Mouse (Mus musculus) hindbrain, embryonic 10.5 days (tissue): Measurements from ENCODE around the gene Hes1. TPM values are rescaled to one million over a fixed set of nuclear protein-coding genes. Genes with fewer than 3 reads are reported as not detected.

Experiments used
- DNase-seq: peaks from one replicate; pipeline ENCODE4 v3.0.0-alpha.2; 2017; ENCODE audit warnings: low spot score
- H3K27ac ChIP-seq: fragments of 300-500 bp; sonication (generic); 2 replicates; pipeline ENCODE4 v1.5.1; 2016; ENCODE audit warnings: mild to moderate bottlenecking, moderate library complexity
- H3K27me3 ChIP-seq: fragments of 300-500 bp; sonication (generic); 2 replicates; pipeline ENCODE4 v1.6.1; 2016; ENCODE audit warnings: mild to moderate bottlenecking; ENCODE audit not compliant: poor library complexity, insufficient read depth, severe bottlenecking
- H3K36me3 ChIP-seq: fragments of 300-500 bp; sonication (generic); 2 replicates; pipeline ENCODE4 v1.6.1; 2016; ENCODE audit warnings: mild to moderate bottlenecking, moderate library complexity
- H3K4me1 ChIP-seq: fragments of 300-500 bp; sonication (generic); replicated peaks from 2 replicates; pipeline ENCODE4 v1.6.1; 2016; ENCODE audit warnings: mild to moderate bottlenecking
- H3K4me3 ChIP-seq: fragments of 300-500 bp; sonication (generic); 2 replicates; pipeline ENCODE4 v1.5.1; 2016; ENCODE audit warnings: mild to moderate bottlenecking, moderate library complexity
- H3K9me3 ChIP-seq: fragments of 300-500 bp; sonication (generic); 2 replicates; pipeline ENCODE4 v1.6.1; 2016; ENCODE audit warnings: mild to moderate bottlenecking, moderate library complexity
- WGBS: fragments of 180-500 bp; shearing (Covaris S2); methylation state at CpG from one replicate; pipeline ENCODE4 v1.1.7; 2016; 5-methylcytosine and 5-hydroxymethylcytosine counted together
- polyA plus RNA-seq: library from polyadenylated mRNA; unstranded; fragments of >200 nt; fragmentation: Nextera tagmentation; extraction: Ambion mirVana; gene quantifications from 2 replicates; pipeline ENCODE4 v1.2.1, GENCODE M21; 2016

Gene Hes1
- polyA plus RNA-seq, 1 experiment from 2014 or later: 31.9 TPM

DNA sequence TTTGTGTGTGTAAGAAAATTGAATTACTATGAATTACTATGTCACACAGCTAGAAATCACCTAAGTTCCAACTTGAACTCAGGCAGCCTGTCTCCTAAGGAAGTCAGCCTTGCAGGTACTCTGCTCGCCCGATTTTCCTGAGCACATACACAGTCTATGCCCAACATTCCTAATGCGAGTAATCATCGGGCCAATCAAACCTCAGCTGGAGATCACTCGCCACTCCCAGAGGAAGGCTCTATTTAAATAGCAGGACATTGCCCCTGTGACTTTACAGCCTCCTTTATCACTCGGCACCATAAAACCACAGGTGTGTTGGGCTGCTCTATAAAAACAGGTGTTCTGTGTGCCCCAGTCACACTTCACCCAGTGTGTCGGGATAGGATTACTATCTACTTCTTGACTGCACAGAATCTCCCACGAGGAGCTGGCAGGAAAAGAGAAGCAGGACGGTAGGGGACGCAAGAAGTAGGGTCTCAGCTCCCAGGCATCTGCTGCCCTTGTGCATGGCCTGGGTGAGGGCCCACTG, 8.8 kb upstream of the Hes1 start:
- Histone ChIP-seq H3K27ac (no peak overlapping the region), H3K36me3 (no peaks in the 10 kb centered on the region), H3K9me3 (no peaks in the 10 kb centered on the region), H3K4me1 (peaks cover 23% of the 10 kb centered on the region), H3K4me3 (no peak overlapping the region), H3K27me3 (peaks cover 85% of the 10 kb centered on the region)
- WGBS: 65% methylated on average over 10 of the region's 10 CpGs
- DNase-seq: no peak

DNA sequence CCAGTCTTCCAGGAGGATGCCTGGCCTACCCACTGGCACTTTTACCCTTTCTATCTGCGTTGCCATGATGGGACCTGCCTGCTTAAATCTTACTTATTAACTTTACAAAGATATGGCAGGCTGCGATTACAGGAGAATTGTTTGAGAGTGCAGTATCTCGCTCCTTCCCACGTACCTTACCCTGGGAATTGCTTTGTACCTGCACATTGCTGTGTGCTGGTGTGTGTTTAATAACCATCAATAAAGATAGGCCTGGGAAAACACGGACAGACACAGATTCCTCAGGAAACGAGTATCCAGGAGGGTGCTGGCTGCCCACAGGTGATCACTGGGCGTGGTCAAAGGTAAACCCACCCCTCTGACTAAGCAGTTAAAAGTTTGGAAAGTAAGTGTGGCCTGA, 8.3 kb upstream of the Hes1 start:
- Histone ChIP-seq H3K27ac (no peak overlapping the region), H3K36me3 (no peaks in the 10 kb centered on the region), H3K9me3 (no peaks in the 10 kb centered on the region), H3K27me3 (peaks cover 90% of the 10 kb centered on the region), H3K4me3 (no peak overlapping the region), H3K4me1 (peaks cover 28% of the 10 kb centered on the region)
- 74% methylated on average over 7 of the region's 7 CpGs for WGBS
- no peak for DNase-seq

DNA sequence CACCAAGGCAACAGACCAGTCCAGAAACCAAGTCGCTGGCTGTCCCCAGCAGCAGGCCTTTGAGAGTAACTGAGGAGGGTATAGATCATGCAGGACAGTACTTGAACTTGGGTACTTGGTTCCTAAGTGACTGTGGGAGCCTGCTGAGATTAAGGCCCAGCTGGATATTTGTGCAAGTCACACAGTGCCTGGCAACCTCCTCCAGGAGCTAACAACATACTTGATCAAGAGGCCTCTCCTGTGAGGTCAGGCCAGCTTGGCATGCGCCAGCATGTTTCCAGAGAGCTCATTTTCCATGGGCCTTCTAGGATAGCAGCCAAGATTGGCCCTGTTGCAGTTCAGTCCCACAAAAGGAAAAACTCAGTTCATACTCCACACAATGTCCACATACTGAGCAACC, 7.3 kb upstream of the Hes1 start:
- Histone ChIP-seq H3K27ac (no peak overlapping the region), H3K27me3 (peaks cover 94% of the 10 kb centered on the region), H3K4me1 (peaks cover 38% of the 10 kb centered on the region), H3K4me3 (no peak overlapping the region), H3K36me3 (no peaks in the 10 kb centered on the region), H3K9me3 (no peaks in the 10 kb centered on the region)
- 86% methylated on average over 2 of the region's 2 CpGs for WGBS
- DNase-seq: no peak

DNA sequence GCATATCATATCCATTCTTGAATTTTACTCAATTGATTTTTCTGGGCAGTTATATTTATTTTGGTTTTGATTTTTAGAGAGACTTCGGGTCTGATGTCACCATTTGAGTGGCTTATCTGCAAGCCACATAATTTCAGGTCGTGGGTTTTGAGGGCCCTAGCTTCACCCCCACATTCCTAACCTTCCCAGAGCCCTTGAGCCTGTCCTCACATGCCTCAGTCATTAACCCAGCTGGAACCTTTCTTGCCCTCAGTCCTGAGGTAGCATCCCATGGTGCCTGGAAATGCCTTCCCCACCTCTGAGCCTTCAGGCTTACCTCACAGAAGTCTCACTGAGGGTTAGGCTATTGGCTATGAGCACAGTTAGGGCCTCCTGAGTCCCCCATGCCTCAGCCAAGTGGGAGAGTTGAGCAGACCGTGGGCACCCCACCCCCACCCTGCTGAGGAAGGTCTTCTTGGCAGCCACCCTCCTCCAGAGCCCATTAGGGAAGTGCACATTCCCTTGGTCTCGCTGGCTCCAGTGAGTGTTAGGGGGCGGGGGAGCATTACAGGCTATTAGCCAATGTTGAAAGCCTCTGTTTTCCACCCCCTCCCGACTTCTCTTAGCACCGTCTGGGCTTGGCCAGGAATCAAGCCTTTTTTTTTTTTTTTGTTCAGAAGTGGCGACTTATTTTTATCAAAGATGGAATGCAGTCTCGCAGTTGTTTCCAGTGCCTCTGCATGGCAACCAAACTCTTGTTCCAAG, 5.0 kb upstream of the Hes1 start:
- no peaks in the 10 kb centered on the region for H3K36me3 ChIP-seq
- no peak for DNase-seq
- peaks cover 51% of the 10 kb centered on the region for H3K4me1 ChIP-seq
- no peak overlapping the region for H3K4me3 ChIP-seq
- 23% methylated on average over 9 of the region's 9 CpGs for WGBS
- H3K27ac ChIP-seq: no peak overlapping the region
- peaks cover 83% of the 10 kb centered on the region for H3K27me3 ChIP-seq
- H3K9me3 ChIP-seq: no peaks in the 10 kb centered on the region

DNA sequence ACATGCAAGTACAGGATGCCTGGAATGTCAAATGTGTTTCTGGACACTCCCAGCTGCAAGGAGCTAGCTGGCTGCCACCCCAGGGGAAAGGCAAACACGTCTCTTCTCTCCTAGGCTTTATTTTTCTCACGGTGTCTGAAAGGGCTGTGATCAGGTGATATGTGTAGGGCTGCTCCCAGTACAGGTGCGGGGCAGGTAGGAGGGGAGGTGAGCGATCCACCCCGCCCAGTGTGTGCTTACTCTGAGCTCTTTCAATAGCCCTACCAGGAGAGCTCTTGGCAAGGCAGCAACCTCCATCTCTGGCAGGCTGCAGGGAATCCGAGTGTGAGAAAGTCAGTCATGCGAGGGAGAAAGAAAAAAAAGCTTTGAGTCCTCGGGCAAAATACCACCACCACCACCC, 3.8 kb upstream of the Hes1 start:
- WGBS: 8% methylated on average over 8 of the region's 8 CpGs
- Histone ChIP-seq H3K27ac (no peak overlapping the region), H3K36me3 (no peaks in the 10 kb centered on the region), H3K4me3 (no peak overlapping the region), H3K27me3 (peaks cover 75% of the 10 kb centered on the region), H3K4me1 (peaks cover 62% of the 10 kb centered on the region), H3K9me3 (no peaks in the 10 kb centered on the region)
- DNase-seq: no peak

DNA sequence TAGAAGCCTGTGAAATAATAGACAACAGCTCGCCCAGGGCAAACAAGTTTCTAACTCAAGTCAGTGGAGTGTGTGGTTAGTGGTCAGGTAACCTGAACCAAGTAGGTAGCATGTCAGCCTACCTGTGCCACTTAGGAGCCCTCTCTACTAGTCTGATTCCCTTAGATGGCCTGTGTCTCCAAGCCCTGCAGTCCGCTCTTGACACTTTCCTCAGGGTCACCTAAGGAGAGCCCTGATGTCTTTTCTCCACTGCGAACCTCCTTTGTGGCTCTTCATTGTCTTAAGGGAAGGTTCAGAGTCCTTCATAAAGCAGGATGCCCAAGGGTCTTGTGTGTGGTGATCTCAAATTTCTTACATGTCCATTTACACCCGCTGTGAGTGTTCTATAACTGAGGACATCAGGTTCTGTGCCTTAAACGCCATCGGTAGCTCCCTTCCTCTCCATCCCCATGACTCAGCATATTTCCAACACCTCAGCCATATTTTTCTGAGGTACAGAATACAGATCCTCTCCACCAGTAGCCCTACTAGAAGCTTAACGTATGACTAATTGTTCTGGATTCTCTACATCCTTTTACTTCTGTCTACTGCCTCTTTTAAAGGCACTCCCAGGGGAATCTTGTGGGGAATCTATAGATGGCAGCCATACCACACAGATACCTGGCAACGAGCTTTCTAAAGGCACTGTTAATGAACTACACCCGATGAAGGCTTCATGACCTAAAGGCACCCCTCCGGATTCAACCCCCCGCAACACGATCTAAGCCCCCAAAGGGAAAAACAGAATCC, 1.7 kb upstream of the Hes1 start:
- peak overlapping the region; percentile 77 for H3K4me3 ChIP-seq
- peaks cover 79% of the 10 kb centered on the region for H3K4me1 ChIP-seq
- 15% methylated on average over 12 of the region's 12 CpGs for WGBS
- peaks cover 62% of the 10 kb centered on the region for H3K27me3 ChIP-seq
- peak overlapping the region; percentile 97 for H3K27ac ChIP-seq
- H3K9me3 ChIP-seq: no peaks in the 10 kb centered on the region
- DNase-seq: no peak
- H3K36me3 ChIP-seq: 0 out of 2 replicates have a peak, but pooled peaks cover 6% of the 10 kb centered on the region

DNA sequence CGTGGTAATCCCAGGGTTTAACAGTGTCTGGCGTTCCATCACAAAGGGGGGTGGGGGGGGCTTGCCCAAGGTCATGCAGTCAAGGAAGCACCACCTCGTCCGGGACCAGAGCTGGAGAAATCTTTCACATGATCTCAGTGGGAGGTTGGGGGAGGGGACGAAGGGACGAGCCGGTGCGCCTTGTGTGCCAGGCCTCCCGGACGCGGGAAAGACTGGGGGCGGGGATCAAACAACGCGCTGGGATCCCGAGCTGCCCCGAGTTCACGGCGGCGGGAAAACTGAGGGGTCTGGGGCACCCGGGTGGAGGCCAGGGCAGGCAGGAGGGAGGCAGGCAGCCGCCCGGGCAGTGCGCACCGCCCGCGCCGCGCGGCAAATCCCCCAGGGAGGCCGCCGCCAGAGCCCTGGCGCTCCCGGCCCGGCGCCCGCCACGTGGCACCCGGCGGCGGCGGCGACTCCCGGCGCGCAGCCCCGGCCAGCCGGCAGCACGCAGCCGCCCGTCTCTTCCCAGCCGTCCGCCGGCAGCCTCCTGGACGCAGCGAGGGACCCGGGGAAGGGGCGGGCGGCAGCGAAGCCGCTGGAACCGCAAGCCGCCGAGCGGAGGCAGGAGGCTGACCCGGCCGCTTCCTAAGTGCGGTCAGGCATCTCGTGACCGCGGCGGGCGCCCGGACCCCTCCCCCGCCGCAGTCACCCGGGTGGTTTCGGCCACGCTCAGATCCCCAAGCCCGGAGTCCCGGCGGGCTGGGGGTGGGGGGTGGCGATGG, 883 bp upstream of the Hes1 start:
- no peaks in the 10 kb centered on the region for H3K9me3 ChIP-seq
- H3K4me3 ChIP-seq: peak overlapping the region; percentile 77
- peak overlapping the region; percentile 97 for H3K27ac ChIP-seq
- 0 out of 2 replicates have a peak, but pooled peaks cover 6% of the 10 kb centered on the region for H3K36me3 ChIP-seq
- H3K4me1 ChIP-seq: peaks cover 84% of the 10 kb centered on the region
- peaks cover 57% of the 10 kb centered on the region for H3K27me3 ChIP-seq
- DNase-seq: peak; percentile 83
- under 1% methylated on average over 80 of the region's 82 CpGs for WGBS

DNA sequence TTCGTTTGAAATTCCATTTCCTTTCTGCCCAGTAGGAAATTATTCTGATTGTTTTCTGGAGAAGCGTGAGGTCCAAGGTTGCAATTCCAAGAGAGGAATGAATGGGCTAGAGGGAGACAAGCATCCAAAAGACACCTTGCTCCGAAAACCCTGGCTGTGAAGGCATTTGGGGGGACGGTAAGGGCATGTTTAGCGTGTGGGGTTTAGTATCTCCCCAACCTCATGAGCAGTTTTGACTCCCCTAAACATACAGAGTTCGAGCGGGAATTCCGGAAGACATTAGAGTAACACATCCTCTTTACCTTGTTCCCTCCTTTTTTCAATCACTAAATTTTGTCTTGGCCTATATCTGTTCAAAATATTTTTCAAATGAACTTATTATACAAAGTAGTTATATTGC, 429 bp downstream of the Hes1 start:
- no peaks in the 10 kb centered on the region for H3K9me3 ChIP-seq
- no peak for DNase-seq
- H3K4me3 ChIP-seq: peak overlapping the region; percentile 77
- H3K27ac ChIP-seq: peak overlapping the region; percentile 97
- H3K4me1 ChIP-seq: peaks cover 89% of the 10 kb centered on the region
- 0 out of 2 replicates have a peak, but pooled peaks cover 6% of the 10 kb centered on the region for H3K36me3 ChIP-seq
- WGBS: under 1% methylated on average over 8 of the region's 8 CpGs
- peaks cover 56% of the 10 kb centered on the region for H3K27me3 ChIP-seq

DNA sequence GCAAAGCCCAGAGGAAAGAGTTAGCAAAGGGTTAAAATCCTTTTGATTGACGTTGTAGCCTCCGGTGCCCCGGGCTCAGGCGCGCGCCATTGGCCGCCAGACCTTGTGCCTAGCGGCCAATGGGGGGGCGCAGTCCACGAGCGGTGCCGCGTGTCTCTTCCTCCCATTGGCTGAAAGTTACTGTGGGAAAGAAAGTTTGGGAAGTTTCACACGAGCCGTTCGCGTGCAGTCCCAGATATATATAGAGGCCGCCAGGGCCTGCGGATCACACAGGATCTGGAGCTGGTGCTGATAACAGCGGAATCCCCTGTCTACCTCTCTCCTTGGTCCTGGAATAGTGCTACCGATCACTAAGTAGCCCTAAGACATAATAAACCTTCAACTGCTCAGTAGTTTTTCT, 893 bp downstream of the Hes1 start:
- H3K4me3 ChIP-seq: peak overlapping the region; percentile 77
- 0% methylated on average over 21 of the region's 21 CpGs for WGBS
- peak; percentile 95 for DNase-seq
- H3K27ac ChIP-seq: peak overlapping the region; percentile 91
- peaks cover 90% of the 10 kb centered on the region for H3K4me1 ChIP-seq
- H3K9me3 ChIP-seq: no peaks in the 10 kb centered on the region
- peaks cover 56% of the 10 kb centered on the region for H3K27me3 ChIP-seq
- H3K36me3 ChIP-seq: 0 out of 2 replicates have a peak, but pooled peaks cover 6% of the 10 kb centered on the region

DNA sequence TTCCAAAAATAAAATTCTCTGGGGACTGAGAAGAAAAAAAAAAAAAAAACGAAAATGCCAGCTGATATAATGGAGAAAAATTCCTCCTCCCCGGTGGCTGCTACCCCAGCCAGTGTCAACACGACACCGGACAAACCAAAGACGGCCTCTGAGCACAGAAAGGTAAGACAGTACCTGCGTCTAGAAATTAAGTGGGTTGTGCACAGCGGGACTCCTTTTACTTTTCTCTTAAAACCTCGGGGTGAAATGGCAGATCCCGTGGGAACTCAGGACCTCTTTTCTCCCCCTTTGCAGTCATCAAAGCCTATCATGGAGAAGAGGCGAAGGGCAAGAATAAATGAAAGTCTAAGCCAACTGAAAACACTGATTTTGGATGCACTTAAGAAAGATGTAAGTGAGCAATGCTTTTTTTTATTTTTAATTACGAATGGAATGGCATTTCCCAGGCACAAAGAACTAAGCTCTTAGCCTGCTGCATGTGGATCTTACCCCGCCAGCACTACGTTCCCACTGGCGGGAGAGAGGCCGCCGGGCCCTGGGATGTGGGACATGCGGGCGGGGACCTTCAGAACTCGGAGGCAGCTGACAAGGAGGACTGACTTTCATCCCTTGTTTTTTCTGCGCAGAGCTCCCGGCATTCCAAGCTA, 1.5 kb downstream of the Hes1 start:
- peak overlapping the region; percentile 91 for H3K27ac ChIP-seq
- WGBS: under 1% methylated on average over 21 of the region's 21 CpGs
- 0 out of 2 replicates have a peak, but pooled peaks cover 6% of the 10 kb centered on the region for H3K36me3 ChIP-seq
- H3K9me3 ChIP-seq: no peaks in the 10 kb centered on the region
- peaks cover 54% of the 10 kb centered on the region for H3K27me3 ChIP-seq
- no peak for DNase-seq
- peak overlapping the region; percentile 77 for H3K4me3 ChIP-seq
- H3K4me1 ChIP-seq: peaks cover 90% of the 10 kb centered on the region

DNA sequence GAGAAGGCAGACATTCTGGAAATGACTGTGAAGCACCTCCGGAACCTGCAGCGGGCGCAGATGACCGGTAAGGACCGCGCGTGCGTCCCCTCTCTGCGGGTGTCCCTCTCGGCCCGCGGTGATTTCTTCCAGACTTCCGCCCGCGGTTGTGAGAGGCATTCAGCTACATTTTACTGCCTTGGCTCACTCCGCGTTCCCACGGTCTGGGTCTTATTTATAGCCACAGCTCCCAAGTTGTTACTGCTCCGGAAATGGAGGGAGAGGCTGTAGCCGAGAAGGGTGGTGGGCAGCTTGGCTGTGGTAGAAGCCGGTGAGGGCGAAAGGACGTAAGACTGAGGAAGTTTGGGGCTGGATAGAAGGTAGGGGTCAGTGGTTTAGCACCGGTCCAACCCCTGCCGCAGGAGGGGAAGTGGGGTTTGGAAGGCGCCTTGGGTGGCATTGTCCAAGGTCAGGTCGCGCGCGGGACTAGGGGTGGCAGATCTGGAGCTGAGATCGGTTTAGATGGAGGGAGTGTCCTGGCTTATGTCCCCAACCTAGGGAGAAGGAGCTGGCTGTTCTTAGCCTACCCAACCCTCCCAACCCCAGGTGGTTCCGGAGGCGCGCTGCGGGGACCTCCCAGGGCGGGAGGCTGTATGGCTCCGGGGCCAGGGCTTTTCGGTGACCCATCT, 2.1 kb downstream of the Hes1 start:
- Histone ChIP-seq H3K4me3 (peak overlapping the region; percentile 77), H3K27me3 (peaks cover 54% of the 10 kb centered on the region), H3K36me3 (0 out of 2 replicates have a peak, but pooled peaks cover 6% of the 10 kb centered on the region), H3K9me3 (no peaks in the 10 kb centered on the region), H3K27ac (peak overlapping the region; percentile 91), H3K4me1 (peaks cover 88% of the 10 kb centered on the region)
- under 1% methylated on average over 38 of the region's 38 CpGs for WGBS
- peak; percentile 71 for DNase-seq
